Mouse (Mus musculus) heart, postnatal 0 days (tissue): ENCODE results near the gene Slc22a15.

Experiments used
- CTCF ChIP-seq: IDR thresholded peaks from 2 replicates; pipeline ENCODE4 v1.5.1; 2016; ENCODE audit warnings: antibody characterized with exemption, control low read depth, low read depth
- EP300 ChIP-seq: IDR thresholded peaks from 2 replicates; pipeline ENCODE4 v1.6.1; 2016; ENCODE audit warnings: antibody characterized with exemption, low read depth

GRCm38 (mm10) chr3:101939152-101939551 is 14.9 kb upstream of the Slc22a15 start:
- no peak for TF ChIP-seq EP300
- TF ChIP-seq CTCF = no peak
